Mouse (Mus musculus) small intestine, adult 2 months (tissue): ENCODE measurements around the gene Ssx2ip.

Experiments used
- CTCF ChIP-seq: fragments of 200-500 bp; IDR thresholded peaks from 2 replicates; pipeline ENCODE4 v1.5.1; 2012; ENCODE audit warnings: low read depth, mild to moderate bottlenecking, control low read depth, inconsistent platforms, low read length, moderate library complexity, mixed read lengths; ENCODE audit not compliant: insufficient replicate concordance, insufficient read length; ENCODE audit errors: extremely low read depth
- POLR2A ChIP-seq: fragments of 200-500 bp; IDR thresholded peaks from 2 replicates; pipeline ENCODE4 v1.6.1; 2012; ENCODE audit warnings: low read depth, mild to moderate bottlenecking, control low read depth, inconsistent platforms, low read length, moderate library complexity

DNA sequence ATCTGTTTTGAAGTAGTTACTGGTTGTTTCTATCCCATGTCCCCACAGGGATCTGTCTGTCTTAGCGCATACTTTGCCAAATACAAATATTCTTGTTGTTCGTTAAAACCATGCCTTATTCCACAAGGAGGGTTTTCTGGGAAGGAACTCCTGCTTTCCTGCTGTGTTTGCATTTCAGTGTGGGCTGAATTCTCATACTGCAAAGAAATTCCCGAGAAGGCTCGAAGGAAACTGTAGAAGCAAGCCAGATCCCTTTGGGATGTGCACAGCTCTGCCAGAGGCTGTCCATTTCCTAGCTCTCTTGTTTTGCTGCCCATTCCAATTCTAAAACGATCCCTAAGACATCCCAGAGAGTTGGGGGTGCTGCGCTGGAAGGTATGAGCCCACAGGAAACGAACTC lies 36.0 kb downstream of the Ssx2ip start:
- TF ChIP-seq CTCF = no peak
- TF ChIP-seq POLR2A = no peak
